Mouse (Mus musculus) NIH3T3 (cell line): ENCODE data around the gene Rnf224.

Experiments used
- DNase-seq: peaks from one replicate; pipeline ENCODE4 v3.0.0-alpha.2; 2012; ENCODE audit warnings: low read depth

Gene Rnf224

DNA sequence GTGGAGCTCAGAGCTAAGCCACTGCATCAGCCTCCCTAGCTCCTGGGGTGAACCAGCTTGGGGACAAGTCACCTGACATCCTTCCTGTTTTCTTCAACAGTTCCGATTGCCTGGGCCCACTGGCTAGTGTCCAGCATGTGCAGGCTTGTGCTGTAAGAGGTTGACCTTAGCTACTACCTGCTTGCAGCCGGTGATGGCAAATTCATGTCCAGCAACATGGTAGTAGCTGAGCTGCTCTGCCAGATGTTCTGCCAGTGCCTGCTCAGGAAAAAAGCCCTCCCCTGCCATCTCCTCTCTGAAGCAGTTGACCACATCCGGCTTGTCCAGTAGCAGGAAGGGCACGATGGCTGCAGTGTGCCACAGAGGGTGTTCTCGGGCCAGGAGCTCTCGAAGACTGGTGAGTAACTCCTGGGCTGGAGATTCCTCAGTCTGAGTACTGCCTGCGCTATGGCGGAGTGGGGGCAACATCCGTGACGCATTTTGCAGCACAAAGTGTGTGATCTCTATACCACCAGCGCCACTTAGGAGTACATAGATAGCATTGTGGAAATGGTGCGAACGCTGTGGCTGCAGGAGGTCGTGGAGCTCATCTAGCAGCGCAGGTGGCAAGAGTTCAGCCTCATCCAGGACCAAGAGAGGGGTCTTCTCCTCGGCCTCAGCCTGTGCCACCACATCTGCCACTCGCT is 42.0 kb downstream of the Rnf224 start:
- no peak for DNase-seq

DNA sequence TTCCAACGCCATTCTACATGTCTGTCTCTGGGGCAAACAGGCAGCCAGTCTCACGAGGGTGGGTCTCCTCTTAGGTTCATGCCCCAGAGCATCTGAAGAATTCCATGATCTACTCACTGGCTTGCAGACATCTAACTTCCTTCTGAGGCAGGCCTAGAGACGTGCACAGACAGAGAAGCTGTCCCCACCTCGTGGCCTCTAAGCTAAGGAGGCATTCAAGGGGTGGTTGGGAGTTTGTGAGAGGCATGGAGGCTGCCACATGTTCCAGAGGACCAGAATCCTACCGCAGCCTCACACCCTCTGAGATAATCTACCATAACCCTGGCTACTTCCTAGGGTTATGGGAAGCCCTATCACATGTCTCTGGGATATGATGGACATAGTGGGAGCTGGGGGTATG is 42.6 kb downstream of the Rnf224 start:
- DNase-seq, result no peak

DNA sequence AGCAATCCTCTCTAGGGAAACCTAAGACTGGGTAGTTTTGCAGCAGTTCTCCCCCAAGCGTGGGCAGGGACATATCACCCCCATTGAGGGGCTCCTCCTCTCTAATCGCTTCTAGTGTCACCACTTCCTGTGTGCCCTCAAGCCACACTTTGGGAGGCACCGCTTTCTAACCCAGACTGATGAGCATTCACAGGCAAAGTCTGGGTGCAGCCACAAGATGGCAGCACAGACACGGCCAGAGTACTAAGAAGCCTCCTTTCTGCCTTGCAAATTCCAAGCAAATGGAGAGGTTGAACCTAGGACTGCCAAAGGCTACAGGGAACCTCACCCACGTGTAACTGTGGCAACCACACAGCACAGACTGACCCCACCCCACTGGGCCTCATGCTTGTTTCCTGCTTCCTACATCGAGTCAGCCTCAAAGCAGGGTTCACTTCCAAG is 43.2 kb downstream of the Rnf224 start:
- peak; percentile 94 for DNase-seq

DNA sequence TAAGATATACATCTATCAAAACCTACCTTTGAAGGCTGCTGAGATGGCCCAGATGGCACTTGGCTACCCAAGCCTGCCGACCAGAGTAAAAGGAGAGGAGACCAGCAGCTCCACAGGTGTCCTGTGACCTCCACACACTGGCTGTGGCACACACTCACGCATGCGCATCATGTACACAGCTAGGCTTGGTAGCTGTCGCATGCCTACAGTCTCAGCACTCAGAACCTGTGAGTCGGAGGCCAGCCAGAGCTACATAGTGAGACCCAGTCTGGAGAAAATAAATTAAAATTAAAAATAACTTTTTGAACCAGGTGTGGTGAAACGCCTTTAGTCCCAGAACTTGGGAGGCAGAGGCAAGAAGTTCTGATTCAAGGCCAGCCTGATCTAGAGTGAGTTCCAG is 48.7 kb downstream of the Rnf224 start:
- no peak for DNase-seq

DNA sequence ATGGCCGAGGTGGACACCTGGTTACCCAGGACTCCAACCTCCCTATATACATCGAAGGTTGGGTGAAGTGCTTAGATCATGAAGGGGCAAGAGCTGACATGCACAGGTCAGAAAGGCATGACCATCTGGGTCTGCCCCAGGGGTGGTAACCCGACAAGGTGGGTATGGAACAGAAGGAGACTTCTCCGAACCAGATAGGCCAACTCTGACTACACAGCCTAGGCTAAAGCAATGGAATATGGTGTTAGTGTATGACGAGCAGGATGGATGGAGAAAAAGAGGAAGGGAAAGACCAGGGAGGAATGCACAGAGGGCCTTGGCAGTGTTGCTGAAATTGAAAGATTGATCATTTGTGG is 50.0 kb downstream of the Rnf224 start:
- no peak for DNase-seq

DNA sequence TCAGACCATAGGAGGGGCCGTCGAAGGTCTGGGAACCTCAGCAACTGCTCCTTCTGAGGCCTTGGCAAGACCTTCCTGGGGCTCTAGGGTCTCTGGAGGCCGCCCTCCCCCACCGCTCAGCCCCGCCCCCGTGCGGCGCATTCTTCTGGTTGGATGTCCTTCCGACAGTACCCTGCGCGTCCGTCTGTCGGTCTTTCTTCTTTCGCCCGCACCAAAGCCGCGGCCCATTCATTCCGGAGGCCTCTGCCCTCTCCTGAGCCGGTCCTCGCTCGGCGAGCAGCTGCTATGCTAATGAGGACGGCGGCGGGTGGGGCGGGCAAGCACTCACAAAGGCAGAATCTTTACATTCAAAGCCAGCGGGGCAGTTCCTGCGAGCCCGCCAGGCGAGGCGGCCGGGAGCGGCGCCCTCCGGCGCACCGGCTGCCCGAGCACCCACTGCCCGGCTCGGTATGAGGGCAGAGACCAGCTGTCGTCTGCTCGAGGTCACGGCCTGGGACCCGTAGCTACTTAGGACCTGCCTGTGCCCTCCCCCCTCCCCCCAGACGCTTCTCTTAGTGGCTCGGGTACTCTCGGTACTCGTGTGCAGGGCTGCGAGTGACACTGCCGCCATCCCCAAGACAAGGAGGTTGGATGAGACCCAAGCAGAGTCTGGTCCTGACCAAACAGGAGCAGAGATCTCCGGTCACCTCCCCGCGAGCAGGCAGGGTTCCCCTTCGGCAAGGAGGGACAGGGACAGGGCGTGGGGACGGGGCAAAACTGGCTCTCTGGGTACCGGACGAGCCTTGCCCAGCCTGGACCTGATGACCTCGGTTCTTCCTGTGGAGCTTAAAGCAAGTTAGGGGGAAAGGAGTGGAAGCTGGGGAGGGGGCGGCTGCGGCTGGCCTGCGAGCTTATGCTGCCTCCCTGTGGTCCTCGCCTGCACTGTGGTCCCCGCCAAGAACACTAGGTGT is 50.7 kb downstream of the Rnf224 start:
- no peak for DNase-seq

DNA sequence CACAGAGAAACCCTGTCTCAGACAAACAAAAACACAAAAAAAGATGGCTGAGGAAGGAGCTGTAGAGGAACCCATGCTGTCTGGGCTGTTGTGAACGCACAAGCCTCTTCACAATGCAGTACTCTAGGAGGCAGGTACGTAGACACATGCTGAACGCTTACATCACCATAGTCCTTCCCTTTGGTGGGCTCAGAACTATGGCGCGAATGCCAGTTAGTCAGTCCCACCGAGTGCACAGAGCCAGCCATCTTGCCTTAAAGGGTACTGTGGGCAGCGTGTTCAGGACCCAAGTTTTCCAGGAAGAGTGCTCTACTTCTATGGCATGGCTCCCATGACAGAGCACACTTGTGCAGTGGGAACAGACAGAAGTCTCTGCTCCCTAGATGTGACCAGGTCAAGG is 52.1 kb downstream of the Rnf224 start:
- no peak for DNase-seq
